Mouse (Mus musculus) limb, embryonic 15.5 days (tissue): ENCODE results near the gene Fam227b. TPM values are rescaled to one million over a fixed set of nuclear protein-coding genes. Genes with fewer than 3 reads are reported as not detected.

Experiments used
- ATAC-seq: fragments of 200-750 bp; cut with Nextera tagmentation; 2 replicates; pipeline ENCODE4 v1.8.0; 2017; ENCODE audit warnings: low read depth, moderate TSS enrichment; ENCODE audit not compliant: insufficient number of reproducible peaks, low FRiP score, low TSS enrichment
- H3K27ac ChIP-seq: fragments of 300-500 bp; sonication (generic); 2 replicates; pipeline ENCODE4 v1.5.1; 2015; ENCODE audit warnings: moderate library complexity, mild to moderate bottlenecking, inconsistent platforms
- H3K27me3 ChIP-seq: fragments of 300-500 bp; sonication (generic); 2 replicates; pipeline ENCODE4 v1.6.1; 2015; ENCODE audit warnings: inconsistent platforms
- H3K36me3 ChIP-seq: fragments of 300-500 bp; sonication (generic); 2 replicates; pipeline ENCODE4 v1.6.1; 2015; ENCODE audit warnings: inconsistent platforms
- H3K4me1 ChIP-seq: fragments of 300-500 bp; sonication (generic); 2 replicates; pipeline ENCODE4 v1.6.1; 2015; ENCODE audit warnings: inconsistent platforms
- H3K4me2 ChIP-seq: fragments of 300-500 bp; sonication (generic); 2 replicates; pipeline ENCODE4 v1.6.1; 2015; ENCODE audit warnings: mild to moderate bottlenecking, inconsistent platforms
- H3K4me3 ChIP-seq: fragments of 300-500 bp; sonication (generic); 2 replicates; pipeline ENCODE4 v1.5.1; 2015; ENCODE audit warnings: mild to moderate bottlenecking, inconsistent platforms
- H3K9ac ChIP-seq: fragments of 300-500 bp; sonication (generic); 2 replicates; pipeline ENCODE4 v1.6.1; 2015; ENCODE audit warnings: inconsistent platforms
- H3K9me3 ChIP-seq: fragments of 300-500 bp; sonication (generic); 2 replicates; pipeline ENCODE4 v1.6.1; 2016; ENCODE audit warnings: inconsistent platforms
- WGBS: fragments of 180-500 bp; shearing (Covaris S2); methylation state at CpG from one replicate; pipeline ENCODE4 v1.1.7; 2015; 5-methylcytosine and 5-hydroxymethylcytosine counted together
- polyA plus RNA-seq: library from polyadenylated mRNA; unstranded; fragments of >200 nt; fragmentation: Nextera tagmentation; extraction: Ambion mirVana; gene quantifications from 2 replicates; pipeline ENCODE4 v1.2.1, GENCODE M21; 2015

The Fam227b gene
- polyA plus RNA-seq, 1 experiment from 2014 or later = not detected

DNA sequence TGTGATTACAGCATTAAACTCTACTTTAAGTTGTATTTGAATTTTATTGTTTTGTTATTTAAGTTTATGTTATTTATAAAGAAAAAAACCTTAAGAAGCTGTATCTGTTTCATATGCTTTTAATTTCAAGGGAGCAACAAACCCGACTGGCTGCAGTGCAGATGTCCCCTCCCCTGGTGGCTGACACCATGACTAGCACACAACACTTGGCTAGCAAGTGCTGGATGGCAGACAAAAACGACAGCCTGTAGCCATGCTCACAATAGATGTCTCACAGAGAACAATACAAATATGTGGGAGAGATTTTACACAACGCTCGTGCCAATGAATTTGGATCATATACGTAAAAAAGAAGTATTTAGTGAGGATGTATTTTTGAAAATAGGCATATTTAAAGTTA lies 61.4 kb downstream of the Fam227b start:
- Histone ChIP-seq H3K36me3 (no peaks in the 10 kb centered on the region), H3K4me1 (no peaks in the 10 kb centered on the region), H3K9me3 (no peaks in the 10 kb centered on the region), H3K4me2 (no peak overlapping the region), H3K27me3 (no peaks in the 10 kb centered on the region), H3K4me3 (no peak overlapping the region), H3K27ac (no peak overlapping the region), H3K9ac (no peak overlapping the region)
- no peak for ATAC-seq
- 66% methylated on average over 5 of the region's 5 CpGs for WGBS

DNA sequence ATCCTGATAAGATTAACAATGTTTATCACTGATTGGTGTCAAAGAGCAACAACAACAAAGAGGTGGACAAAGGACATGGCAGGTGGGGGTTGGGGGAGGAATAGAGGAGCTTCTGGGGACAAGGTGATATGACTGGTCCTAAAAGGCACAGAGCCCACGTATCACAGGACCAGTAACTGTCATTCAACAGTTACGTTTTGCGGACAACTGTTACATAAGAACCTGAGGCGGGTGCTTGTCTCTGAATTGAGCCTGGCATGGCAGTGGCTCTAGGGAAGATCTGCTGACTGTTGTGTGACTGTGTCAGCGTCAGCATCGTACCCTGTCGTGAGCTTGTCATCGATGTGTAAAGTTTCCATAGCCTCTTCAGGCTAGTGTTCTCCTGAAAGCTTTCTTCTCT lies 65.6 kb downstream of the Fam227b start:
- H3K4me2 ChIP-seq = no peak overlapping the region
- H3K27me3 ChIP-seq = no peaks in the 10 kb centered on the region
- H3K4me3 ChIP-seq = no peak overlapping the region
- ATAC-seq = no peak
- H3K9ac ChIP-seq = no peak overlapping the region
- no peak overlapping the region for H3K27ac ChIP-seq
- no peaks in the 10 kb centered on the region for H3K9me3 ChIP-seq
- 77% methylated on average over 8 of the region's 8 CpGs for WGBS
- H3K36me3 ChIP-seq = no peaks in the 10 kb centered on the region
- H3K4me1 ChIP-seq = no peaks in the 10 kb centered on the region

DNA sequence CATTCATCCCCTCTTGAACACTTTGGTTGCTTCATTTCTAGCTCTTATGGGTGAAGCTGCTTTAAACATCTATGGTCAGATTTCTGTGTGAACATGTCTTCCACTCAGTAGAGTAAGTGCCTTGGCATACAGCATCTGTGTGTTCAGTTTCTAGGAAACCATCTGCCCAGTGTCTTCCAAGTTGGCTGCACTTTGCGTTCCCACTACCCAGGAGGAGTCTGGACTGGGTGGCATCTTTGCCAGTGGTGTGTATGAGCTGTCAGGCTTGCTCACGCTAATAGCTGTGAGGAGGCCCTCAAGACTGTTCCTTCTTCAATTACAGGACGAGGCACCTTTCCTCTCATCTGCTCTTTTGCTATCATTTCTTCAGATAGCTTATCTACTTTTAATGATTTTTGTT lies 67.5 kb downstream of the Fam227b start:
- Histone ChIP-seq H3K4me1 (no peaks in the 10 kb centered on the region), H3K9me3 (no peaks in the 10 kb centered on the region), H3K4me2 (no peak overlapping the region), H3K9ac (no peak overlapping the region), H3K36me3 (no peaks in the 10 kb centered on the region), H3K27me3 (no peaks in the 10 kb centered on the region), H3K27ac (no peak overlapping the region), H3K4me3 (no peak overlapping the region)
- no peak for ATAC-seq
- WGBS = 71% methylated on average over 3 of the region's 3 CpGs

DNA sequence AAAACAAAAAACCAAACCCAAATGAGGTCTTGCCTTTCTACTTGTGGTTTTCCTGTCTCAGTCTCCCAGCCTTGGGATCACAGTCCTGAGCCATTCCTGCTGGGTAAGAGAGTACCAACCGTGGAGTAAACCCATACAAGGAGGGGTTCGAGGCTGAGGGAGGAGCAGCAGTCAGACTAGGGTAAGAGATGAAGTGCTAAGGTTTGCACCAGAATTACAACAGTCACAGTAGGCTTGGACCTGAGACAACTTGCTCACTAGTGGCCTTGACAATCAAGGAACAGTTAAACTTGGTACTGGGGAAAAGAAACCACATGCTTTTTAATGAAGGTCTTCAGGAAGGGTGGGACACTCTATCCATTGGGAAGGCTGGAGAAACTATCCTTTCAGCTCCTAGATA lies 72.7 kb downstream of the Fam227b start:
- H3K4me2 ChIP-seq = no peak overlapping the region
- H3K36me3 ChIP-seq = no peaks in the 10 kb centered on the region
- H3K27ac ChIP-seq = no peak overlapping the region
- WGBS = 57% methylated on average over 2 of the region's 2 CpGs
- ATAC-seq = no peak
- H3K27me3 ChIP-seq = no peaks in the 10 kb centered on the region
- H3K9me3 ChIP-seq = no peaks in the 10 kb centered on the region
- no peak overlapping the region for H3K9ac ChIP-seq
- no peak overlapping the region for H3K4me3 ChIP-seq
- H3K4me1 ChIP-seq = no peaks in the 10 kb centered on the region

DNA sequence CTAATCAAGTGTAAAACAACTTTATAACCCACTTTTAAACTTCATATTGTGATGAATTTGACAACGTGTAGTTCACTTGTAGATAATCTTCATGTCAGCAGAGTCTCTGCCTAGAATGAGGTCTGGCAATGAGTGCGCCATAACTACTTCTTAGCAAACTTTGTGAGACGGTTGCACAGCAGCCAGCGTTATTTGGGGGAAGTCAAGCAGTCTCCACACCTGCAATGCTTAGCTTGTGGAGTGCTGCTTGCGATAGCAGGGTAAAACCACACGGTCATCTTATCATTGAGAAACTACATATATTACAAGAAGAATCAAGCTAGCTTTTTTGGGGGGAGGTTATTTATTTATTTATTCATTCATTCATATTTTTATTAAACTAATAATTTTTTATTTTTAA lies 75.3 kb downstream of the Fam227b start:
- Histone ChIP-seq H3K27ac (no peak overlapping the region), H3K4me2 (no peak overlapping the region), H3K9me3 (no peaks in the 10 kb centered on the region), H3K4me3 (no peak overlapping the region), H3K27me3 (no peaks in the 10 kb centered on the region), H3K9ac (no peak overlapping the region), H3K36me3 (no peaks in the 10 kb centered on the region), H3K4me1 (no peaks in the 10 kb centered on the region)
- 90% methylated on average over 6 of the region's 6 CpGs for WGBS
- no peak for ATAC-seq

DNA sequence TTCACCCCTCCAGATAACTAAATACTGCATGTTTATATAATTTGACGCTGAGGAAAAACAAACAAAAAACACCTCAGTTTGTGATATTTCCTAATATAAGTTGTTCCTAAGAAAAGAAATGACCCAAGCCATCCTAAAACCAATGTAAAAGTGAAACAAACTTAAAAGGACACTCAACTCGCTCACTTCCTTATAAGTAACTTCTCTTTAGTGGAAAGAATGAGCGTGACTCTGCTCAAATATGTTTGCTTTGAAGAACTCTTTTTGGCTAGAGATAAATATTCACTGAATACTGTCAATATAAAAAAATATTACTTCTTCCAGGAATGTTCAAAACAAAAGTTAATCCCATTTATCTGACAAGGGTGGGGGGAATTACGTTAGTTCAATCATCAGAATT lies 78.1 kb downstream of the Fam227b start:
- 86% methylated on average over 4 of the region's 4 CpGs for WGBS
- Histone ChIP-seq H3K27ac (no peak overlapping the region), H3K9ac (no peak overlapping the region), H3K4me1 (no peaks in the 10 kb centered on the region), H3K9me3 (no peaks in the 10 kb centered on the region), H3K4me3 (no peak overlapping the region), H3K36me3 (no peaks in the 10 kb centered on the region), H3K27me3 (no peaks in the 10 kb centered on the region), H3K4me2 (no peak overlapping the region)
- no peak for ATAC-seq

DNA sequence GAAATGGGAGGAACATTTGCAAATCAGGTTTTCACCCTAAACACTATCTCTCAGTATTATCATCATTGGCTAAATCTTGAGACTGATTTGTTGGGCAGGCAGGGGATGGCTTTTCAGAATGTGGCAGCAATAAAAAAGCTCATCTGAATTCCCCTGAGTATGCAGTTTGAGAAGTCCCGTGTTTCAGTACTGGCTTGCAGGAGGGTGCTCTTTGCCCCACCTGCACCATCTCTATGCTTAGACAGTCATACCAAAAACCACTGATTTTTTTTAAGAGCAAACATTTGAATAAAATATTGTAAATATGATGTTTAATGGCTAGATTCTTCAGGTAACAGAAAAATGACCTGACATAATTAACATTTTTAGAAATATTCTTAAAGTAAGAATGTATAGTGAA lies 82.1 kb downstream of the Fam227b start:
- WGBS = 63% methylated on average over 1 of the region's 1 CpGs
- Histone ChIP-seq H3K9ac (no peak overlapping the region), H3K4me3 (no peak overlapping the region)

DNA sequence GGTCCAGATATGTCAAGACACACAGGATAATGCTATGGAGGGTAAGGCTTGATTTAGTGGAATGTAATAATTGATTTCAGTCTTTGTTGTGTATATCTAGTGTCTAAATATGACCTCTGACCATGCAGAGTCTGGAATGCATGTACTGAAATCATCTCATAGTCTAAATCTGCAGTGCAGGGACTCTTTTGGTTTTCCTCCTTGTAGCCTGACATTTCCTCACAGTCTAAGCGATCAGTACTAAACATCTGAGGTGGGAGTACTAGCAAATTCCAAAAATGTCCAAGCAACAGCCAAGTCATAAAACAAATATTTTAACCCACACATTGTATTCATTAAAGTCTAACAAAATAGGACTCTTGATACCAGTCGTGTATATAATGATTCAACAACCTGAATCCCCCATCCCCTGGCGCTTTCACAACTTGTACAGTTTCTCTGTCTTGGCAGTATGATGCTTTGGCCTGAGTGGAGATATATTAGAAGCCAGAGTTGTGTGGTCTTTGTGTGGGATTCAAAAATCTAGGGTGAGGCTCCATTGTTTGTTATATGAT lies 86.4 kb downstream of the Fam227b start:
- no peak overlapping the region for H3K9ac ChIP-seq
- H3K9me3 ChIP-seq = no peaks in the 10 kb centered on the region
- ATAC-seq = 0 out of 2 replicates have a peak, but pooled peaks have one; percentile 62
- WGBS = 56% methylated on average over 3 of the region's 3 CpGs
- peak overlapping the region; percentile 54 for H3K27ac ChIP-seq
- H3K4me1 ChIP-seq = peaks cover 18% of the 10 kb centered on the region
- H3K4me3 ChIP-seq = no peak overlapping the region
- no peaks in the 10 kb centered on the region for H3K36me3 ChIP-seq
- no peak overlapping the region for H3K4me2 ChIP-seq
- no peaks in the 10 kb centered on the region for H3K27me3 ChIP-seq

More for the DNA sequence above, 82.1 kb downstream of the Fam227b start:
- Histone ChIP-seq H3K4me2 (no peak overlapping the region), H3K9me3 (no peaks in the 10 kb centered on the region), H3K4me1 (peaks cover 4% of the 10 kb centered on the region; the same call in 1 of the 2 replicates), H3K36me3 (no peaks in the 10 kb centered on the region), H3K27ac (no peak overlapping the region), H3K27me3 (no peaks in the 10 kb centered on the region)
- no peak for ATAC-seq

DNA sequence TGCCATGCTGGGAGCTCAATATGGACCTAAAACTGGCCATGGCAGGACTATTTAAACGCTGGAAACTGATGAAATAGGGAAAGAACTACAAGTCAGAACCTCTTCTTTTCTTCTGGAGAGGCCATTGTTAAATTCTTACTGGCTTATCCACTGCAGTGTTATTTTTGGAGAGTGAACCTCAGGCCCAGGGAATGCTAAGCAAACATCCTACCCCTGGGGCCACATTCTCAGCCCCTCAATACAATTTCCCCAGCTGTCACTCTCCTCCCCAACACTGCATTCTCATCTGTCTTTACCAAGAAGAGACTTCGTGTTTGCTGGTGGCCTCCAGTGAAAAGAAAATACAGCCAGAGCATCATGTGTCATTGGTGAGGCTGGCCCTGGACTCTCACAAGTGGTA lies 87.0 kb downstream of the Fam227b start:
- H3K27me3 ChIP-seq = no peaks in the 10 kb centered on the region
- no peak overlapping the region for H3K4me3 ChIP-seq
- no peak for ATAC-seq
- H3K9me3 ChIP-seq = no peaks in the 10 kb centered on the region
- H3K9ac ChIP-seq = no peak overlapping the region
- peak overlapping the region; percentile 54 for H3K27ac ChIP-seq
- whole genome bisulfite sequencing = 43% methylated on average over 2 of the region's 2 CpGs
- H3K4me1 ChIP-seq = peaks cover 18% of the 10 kb centered on the region
- H3K4me2 ChIP-seq = no peak overlapping the region
- H3K36me3 ChIP-seq = no peaks in the 10 kb centered on the region

DNA sequence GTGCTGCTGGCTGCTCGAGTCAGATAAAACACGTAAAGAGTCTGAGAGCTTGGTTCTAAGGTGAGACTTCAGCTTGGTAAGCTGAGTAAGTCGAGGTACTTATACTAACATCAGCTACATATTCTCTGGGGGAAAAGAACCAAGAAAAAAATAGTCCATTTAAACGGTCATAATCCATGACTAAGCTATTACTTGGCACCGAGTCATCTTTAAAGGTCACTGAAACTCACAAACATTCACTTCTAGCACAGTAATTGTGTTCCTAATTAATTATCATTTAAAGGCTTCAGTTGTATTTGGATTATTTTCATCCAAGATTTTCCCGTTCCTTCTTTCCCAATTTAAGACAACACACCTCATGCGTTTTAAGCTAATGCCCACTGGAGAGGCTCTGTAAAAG lies 88.9 kb downstream of the Fam227b start:
- Histone ChIP-seq H3K9ac (no peak overlapping the region), H3K4me1 (peaks cover 18% of the 10 kb centered on the region), H3K4me2 (no peak overlapping the region), H3K27ac (no peak overlapping the region), H3K36me3 (no peaks in the 10 kb centered on the region), H3K27me3 (no peaks in the 10 kb centered on the region), H3K9me3 (no peaks in the 10 kb centered on the region), H3K4me3 (no peak overlapping the region)
- 39% methylated on average over 7 of the region's 7 CpGs for WGBS
- no peak for ATAC-seq

DNA sequence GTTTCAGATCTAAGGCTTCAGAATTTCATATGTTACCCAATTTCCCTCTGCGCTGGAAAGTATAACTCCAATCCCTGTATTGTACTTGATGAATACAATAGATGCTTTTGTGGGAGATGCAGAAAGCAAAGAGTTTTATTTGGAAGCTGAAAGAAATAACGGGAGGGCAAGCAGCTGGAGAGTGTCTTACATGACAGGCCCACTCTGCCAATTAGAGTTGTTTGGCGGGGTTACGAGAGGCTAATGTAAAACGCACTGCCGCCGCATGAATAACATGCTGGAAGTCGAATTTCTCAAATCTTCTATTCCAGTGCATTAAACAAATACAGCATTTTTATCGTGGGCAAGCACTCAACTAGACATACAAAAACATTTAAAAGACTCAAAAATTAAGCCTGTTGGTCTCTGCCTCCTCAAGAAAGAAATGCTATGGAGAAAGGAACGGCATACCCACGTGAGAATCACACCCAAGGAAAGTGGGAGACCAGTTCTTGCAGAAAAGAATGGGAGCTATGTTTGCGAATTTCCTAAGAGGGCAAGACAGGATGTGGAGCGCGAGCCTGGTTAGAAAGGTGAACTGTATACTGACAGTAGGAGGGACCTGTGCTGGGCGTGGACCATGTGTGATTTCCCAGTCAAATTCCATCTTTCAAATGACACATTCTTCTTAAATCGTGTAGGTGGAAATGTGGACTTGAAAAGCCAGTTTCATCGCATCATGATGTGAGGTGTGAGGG lies 90.6 kb downstream of the Fam227b start:
- Histone ChIP-seq H3K9me3 (no peaks in the 10 kb centered on the region), H3K36me3 (no peaks in the 10 kb centered on the region), H3K4me2 (no peak overlapping the region), H3K9ac (no peak overlapping the region), H3K27ac (no peak overlapping the region), H3K27me3 (no peaks in the 10 kb centered on the region), H3K4me1 (peaks cover 18% of the 10 kb centered on the region), H3K4me3 (no peak overlapping the region)
- ATAC-seq = no peak
- 55% methylated on average over 17 of the region's 17 CpGs for WGBS

DNA sequence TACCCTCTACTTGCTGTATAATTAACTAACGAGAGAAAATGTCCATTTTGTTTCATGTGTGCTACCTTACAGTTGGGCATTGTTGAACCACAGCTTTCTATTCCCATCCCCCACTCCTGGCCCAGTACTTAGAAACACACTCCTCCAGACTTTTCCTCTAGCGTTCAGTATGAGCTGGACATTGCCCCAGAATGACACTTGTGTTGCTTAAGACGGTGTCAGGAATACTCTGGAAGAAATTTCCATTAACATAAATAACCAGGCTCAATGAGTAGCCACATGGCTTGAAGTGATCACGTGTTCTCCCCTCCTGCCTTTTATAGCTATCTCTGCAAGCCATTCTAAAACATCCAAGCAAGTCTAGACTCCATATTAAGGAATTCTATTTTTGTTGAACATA lies 91.2 kb downstream of the Fam227b start:
- Histone ChIP-seq H3K9ac (no peak overlapping the region), H3K9me3 (no peaks in the 10 kb centered on the region), H3K4me2 (no peak overlapping the region), H3K4me1 (peaks cover 18% of the 10 kb centered on the region), H3K27me3 (no peaks in the 10 kb centered on the region), H3K4me3 (no peak overlapping the region), H3K36me3 (no peaks in the 10 kb centered on the region), H3K27ac (no peak overlapping the region)
- WGBS = 49% methylated on average over 4 of the region's 4 CpGs
- ATAC-seq = no peak
